Mouse (Mus musculus): ENCODE measurements around the gene Jund. TPM values are rescaled to one million over a fixed set of nuclear protein-coding genes. Genes with fewer than 3 reads are reported as not detected.

Jund gene
- total and polyA plus RNA-seq, 2 experiments from 2014 or later: 49.5 to 322 TPM

- WGBS: under 1% methylated on average over 58 of the region's 59 CpGs
- H3K9ac ChIP-seq (replicated peaks; ENCODE audit: low read depth, low read length): peak overlapping the region; percentile 100
- peak overlapping the region; percentile 99 for H3K27ac ChIP-seq (ENCODE audit: low read depth)
- peak; percentile 69 for DNase-seq (ENCODE audit: low spot score)
- H3K27me3 ChIP-seq (ENCODE audit: control insufficient read depth, insufficient read depth, low read length): no peaks in the 10 kb centered on the region
- peak overlapping the region; percentile 70 for H3K4me2 ChIP-seq (ENCODE audit: low read depth, low read length)
- 0 out of 2 replicates have a peak, but pooled peaks have one; percentile 3 for ATAC-seq (ENCODE audit: insufficient read depth, low read depth)
- no peaks in the 10 kb centered on the region for H3K36me3 ChIP-seq (replicated peaks; ENCODE audit: control insufficient read depth, insufficient read depth, low read length)
- peaks cover 43% of the 10 kb centered on the region for H3K4me1 ChIP-seq (ENCODE audit: control insufficient read depth, insufficient read depth)
- H3K9me3 ChIP-seq (replicated peaks; ENCODE audit: control insufficient read depth, low read length): no peaks in the 10 kb centered on the region
- H3K4me3 ChIP-seq (ENCODE audit: low read depth, low read length): peak overlapping the region; percentile 93
- no peak for TF ChIP-seq CTCF (IDR thresholded peaks at IDR 0.05; ENCODE audit: low read depth)
- TF ChIP-seq EP300 (IDR thresholded peaks at IDR 0.05; ENCODE audit: low read depth): no peak
Observed at GRCm38 (mm10) chr8:70699834-70700554, 1.2 kb downstream of the Jund start.

GRCm38 (mm10) chr8:70700555-70700922 is 1.8 kb downstream of the Jund start:
- peak; percentile 7 for ATAC-seq (ENCODE audit: insufficient read depth, low read depth)

GRCm38 (mm10) chr8:70701048-70701981 is 2.6 kb downstream of the Jund start:
- H3K27me3 ChIP-seq (ENCODE audit: control insufficient read depth, insufficient read depth, low read length): no peaks in the 10 kb centered on the region
- H3K9me3 ChIP-seq (replicated peaks; ENCODE audit: control insufficient read depth, low read length): no peaks in the 10 kb centered on the region
- peak overlapping the region; percentile 100 for H3K9ac ChIP-seq (replicated peaks; ENCODE audit: low read depth, low read length)
- H3K4me1 ChIP-seq (ENCODE audit: control insufficient read depth, insufficient read depth): peaks cover 33% of the 10 kb centered on the region
- DNase-seq (ENCODE audit: low spot score) (no peak), ATAC-seq (ENCODE audit: insufficient read depth, low read depth) (no peak)
- H3K27ac ChIP-seq (ENCODE audit: low read depth): no peak overlapping the region
- peak overlapping the region; percentile 70 for H3K4me2 ChIP-seq (ENCODE audit: low read depth, low read length)
- no peaks in the 10 kb centered on the region for H3K36me3 ChIP-seq (replicated peaks; ENCODE audit: control insufficient read depth, insufficient read depth, low read length)
- whole genome bisulfite sequencing: 48% methylated on average over 10 of the region's 10 CpGs
- H3K4me3 ChIP-seq (ENCODE audit: low read depth, low read length): peak overlapping the region; percentile 93
- no peak for TF ChIP-seq CTCF (IDR thresholded peaks at IDR 0.05; ENCODE audit: low read depth)
- TF ChIP-seq EP300 (IDR thresholded peaks at IDR 0.05; ENCODE audit: low read depth): no peak

More at GRCm38 (mm10) chr8:70700555-70700922, 1.8 kb downstream of the Jund start:
- no peaks in the 10 kb centered on the region for H3K9me3 ChIP-seq (replicated peaks; ENCODE audit: control insufficient read depth, low read length)
- DNase-seq (ENCODE audit: low spot score): peak; percentile 88
- TF ChIP-seq EP300 (IDR thresholded peaks at IDR 0.05; ENCODE audit: low read depth): peak; percentile 79; the same call in 1 of the 2 replicates
- peak; percentile 83 for TF ChIP-seq CTCF (IDR thresholded peaks at IDR 0.05; ENCODE audit: low read depth)
- peak overlapping the region; percentile 93 for H3K4me3 ChIP-seq (ENCODE audit: low read depth, low read length)
- H3K27me3 ChIP-seq (ENCODE audit: control insufficient read depth, insufficient read depth, low read length): no peaks in the 10 kb centered on the region
- H3K4me1 ChIP-seq (ENCODE audit: control insufficient read depth, insufficient read depth): peaks cover 39% of the 10 kb centered on the region
- peak overlapping the region; percentile 70 for H3K4me2 ChIP-seq (ENCODE audit: low read depth, low read length)
- peak overlapping the region; percentile 99 for H3K27ac ChIP-seq (ENCODE audit: low read depth)
- 1% methylated on average over 20 of the region's 20 CpGs for WGBS
- H3K36me3 ChIP-seq (replicated peaks; ENCODE audit: control insufficient read depth, insufficient read depth, low read length): no peaks in the 10 kb centered on the region
- H3K9ac ChIP-seq (replicated peaks; ENCODE audit: low read depth, low read length): peak overlapping the region; percentile 100

- Histone ChIP-seq H3K4me3 (ENCODE audit: low read depth, low read length) (no peak overlapping the region), H3K27me3 (ENCODE audit: control insufficient read depth, insufficient read depth, low read length) (no peaks in the 10 kb centered on the region), H3K4me2 (ENCODE audit: low read depth, low read length) (no peak overlapping the region), H3K4me1 (ENCODE audit: control insufficient read depth, insufficient read depth) (peaks cover 24% of the 10 kb centered on the region), H3K27ac (ENCODE audit: low read depth) (peak overlapping the region; percentile 27; the same call in 1 of the 2 replicates), H3K36me3 (replicated peaks; ENCODE audit: control insufficient read depth, insufficient read depth, low read length) (no peaks in the 10 kb centered on the region), H3K9me3 (replicated peaks; ENCODE audit: control insufficient read depth, low read length) (no peaks in the 10 kb centered on the region), H3K9ac (replicated peaks; ENCODE audit: low read depth, low read length) (no peak overlapping the region)
- DNase-seq (ENCODE audit: low spot score) (no peak), ATAC-seq (ENCODE audit: insufficient read depth, low read depth) (no peak)
- 68% methylated on average over 2 of the region's 2 CpGs for WGBS
- TF ChIP-seq CTCF (IDR thresholded peaks at IDR 0.05; ENCODE audit: low read depth): no peak
- no peak for TF ChIP-seq EP300 (IDR thresholded peaks at IDR 0.05; ENCODE audit: low read depth)
Observed at GRCm38 (mm10) chr8:70701982-70702841, 3.5 kb downstream of the Jund start.

GRCm38 (mm10) chr8:70702842-70703182 is 4.1 kb downstream of the Jund start:
- 52% methylated on average over 3 of the region's 3 CpGs for WGBS
- 0 out of 2 replicates have a peak overlapping the region, but pooled peaks have one; percentile 27 for H3K27ac ChIP-seq (ENCODE audit: low read depth)
- H3K9me3 ChIP-seq (replicated peaks; ENCODE audit: control insufficient read depth, low read length): no peaks in the 10 kb centered on the region
- DNase-seq (ENCODE audit: low spot score): no peak
- H3K9ac ChIP-seq (replicated peaks; ENCODE audit: low read depth, low read length): no peak overlapping the region
- no peak for ATAC-seq (ENCODE audit: insufficient read depth, low read depth)
- H3K36me3 ChIP-seq (replicated peaks; ENCODE audit: control insufficient read depth, insufficient read depth, low read length): no peaks in the 10 kb centered on the region
- no peak overlapping the region for H3K4me2 ChIP-seq (ENCODE audit: low read depth, low read length)
- H3K27me3 ChIP-seq (ENCODE audit: control insufficient read depth, insufficient read depth, low read length): no peaks in the 10 kb centered on the region
- H3K4me1 ChIP-seq (ENCODE audit: control insufficient read depth, insufficient read depth): peaks cover 18% of the 10 kb centered on the region
- no peak overlapping the region for H3K4me3 ChIP-seq (ENCODE audit: low read depth, low read length)
- TF ChIP-seq EP300 (IDR thresholded peaks at IDR 0.05; ENCODE audit: low read depth) (no peak), CTCF (IDR thresholded peaks at IDR 0.05; ENCODE audit: low read depth) (no peak)
